Mouse (Mus musculus) liver, embryonic 12.5 days (tissue): ENCODE data around the gene Foxj1. TPM values are rescaled to one million over a fixed set of nuclear protein-coding genes. Genes with fewer than 3 reads are reported as not detected.
A peak's percentile ranks its signal among the peaks of the same experiment; 100 is the strongest.

Source experiments
- ATAC-seq: fragments of 200-750 bp; cut with Nextera tagmentation; 2 replicates; pipeline ENCODE4 v1.8.0; 2017; ENCODE audit warnings: moderate number of reproducible peaks, mild to moderate bottlenecking, moderate library complexity
- H3K27ac ChIP-seq: fragments of 300-500 bp; sonication (generic); 2 replicates; pipeline ENCODE4 v1.5.1; 2016; ENCODE audit warnings: mild to moderate bottlenecking
- H3K27me3 ChIP-seq: fragments of 300-500 bp; sonication (generic); replicated peaks from 2 replicates; pipeline ENCODE4 v1.6.1; 2016; ENCODE audit warnings: mild to moderate bottlenecking, moderate library complexity
- H3K36me3 ChIP-seq: fragments of 300-500 bp; sonication (generic); 2 replicates; pipeline ENCODE4 v1.6.1; 2016; ENCODE audit warnings: mild to moderate bottlenecking, moderate library complexity
- H3K4me1 ChIP-seq: fragments of 300-500 bp; sonication (generic); 2 replicates; pipeline ENCODE4 v1.6.1; 2016
- H3K4me2 ChIP-seq: fragments of 300-500 bp; sonication (generic); 2 replicates; pipeline ENCODE4 v1.6.1; 2016; ENCODE audit warnings: mild to moderate bottlenecking, moderate library complexity
- H3K4me3 ChIP-seq: fragments of 300-500 bp; sonication (generic); 2 replicates; pipeline ENCODE4 v1.5.1; 2016; ENCODE audit warnings: mild to moderate bottlenecking, moderate library complexity
- H3K9ac ChIP-seq: fragments of 300-500 bp; sonication (generic); 2 replicates; pipeline ENCODE4 v1.6.1; 2016; ENCODE audit warnings: mild to moderate bottlenecking, moderate library complexity
- H3K9me3 ChIP-seq: fragments of 300-500 bp; sonication (generic); replicated peaks from 2 replicates; pipeline ENCODE4 v1.6.1; 2016; ENCODE audit warnings: mild to moderate bottlenecking, moderate library complexity
- WGBS: fragments of 180-500 bp; shearing (Covaris S2); methylation state at CpG from one replicate; pipeline ENCODE4 v1.1.7; 2016; ENCODE audit not compliant: insufficient replicate concordance; 5-methylcytosine and 5-hydroxymethylcytosine counted together
- polyA plus RNA-seq: library from polyadenylated mRNA; unstranded; fragments of >200 nt; fragmentation: Nextera tagmentation; extraction: Ambion mirVana; gene quantifications from 2 replicates; pipeline ENCODE4 v1.2.1, GENCODE M21; 2016

Foxj1 gene
- polyA plus RNA-seq, 1 experiment from 2014 or later, result 1.2 TPM

DNA sequence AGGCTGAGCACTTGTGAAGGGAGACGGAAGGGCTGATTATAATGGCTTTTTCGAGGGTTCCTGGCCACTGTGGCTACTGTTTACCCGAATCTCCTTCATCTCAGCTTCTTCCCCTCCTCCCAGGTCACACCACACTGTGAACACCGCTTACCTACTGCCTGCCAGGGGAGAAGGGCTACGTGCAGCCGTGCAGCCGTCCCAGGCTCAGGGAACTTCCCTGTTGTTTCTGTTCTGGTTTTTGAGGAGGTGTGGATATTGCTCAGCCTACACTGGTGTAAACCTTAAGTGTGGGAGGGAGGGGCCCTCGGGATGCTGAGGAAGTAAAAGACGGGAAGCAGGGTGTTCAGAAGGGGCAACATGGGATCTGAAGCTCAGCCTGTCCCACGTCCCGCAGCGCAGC lies 1.8 kb upstream of the Foxj1 start:
- peaks cover 69% of the 10 kb centered on the region for H3K27me3 ChIP-seq
- no peaks in the 10 kb centered on the region for H3K9me3 ChIP-seq
- 53% methylated on average over 12 of the region's 12 CpGs for WGBS
- H3K9ac ChIP-seq, result no peak overlapping the region
- H3K4me3 ChIP-seq, result no peak overlapping the region
- H3K36me3 ChIP-seq, result no peaks in the 10 kb centered on the region
- H3K27ac ChIP-seq, result no peak overlapping the region
- H3K4me1 ChIP-seq, result peaks cover 36% of the 10 kb centered on the region
- ATAC-seq, result no peak
- H3K4me2 ChIP-seq, result no peak overlapping the region

DNA sequence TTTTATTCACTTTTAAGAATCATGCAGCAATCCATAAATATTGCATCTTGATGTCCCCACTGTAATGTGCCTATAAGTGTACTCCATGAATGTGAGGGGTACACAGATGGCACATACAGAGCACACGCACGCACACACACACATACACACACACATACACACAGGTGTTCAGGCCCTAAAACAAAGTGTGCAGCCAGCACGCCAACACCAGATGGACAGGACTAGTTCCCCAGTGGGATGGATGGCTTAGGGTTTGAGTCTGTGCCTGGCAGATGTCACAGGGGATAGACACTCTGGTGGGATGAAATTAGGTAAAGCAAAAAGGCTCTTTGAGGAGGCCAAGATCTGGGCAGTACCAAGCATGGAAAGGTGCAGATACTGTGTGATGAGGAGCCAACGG lies 1.2 kb upstream of the Foxj1 start:
- no peak for ATAC-seq
- no peaks in the 10 kb centered on the region for H3K36me3 ChIP-seq
- H3K4me3 ChIP-seq, result no peak overlapping the region
- peaks cover 74% of the 10 kb centered on the region for H3K27me3 ChIP-seq
- H3K9me3 ChIP-seq, result no peaks in the 10 kb centered on the region
- 81% methylated on average over 4 of the region's 4 CpGs for WGBS
- H3K4me1 ChIP-seq, result peaks cover 38% of the 10 kb centered on the region
- no peak overlapping the region for H3K27ac ChIP-seq
- H3K4me2 ChIP-seq, result 0 out of 2 replicates have a peak overlapping the region, but pooled peaks have one; percentile 98
- H3K9ac ChIP-seq, result no peak overlapping the region

DNA sequence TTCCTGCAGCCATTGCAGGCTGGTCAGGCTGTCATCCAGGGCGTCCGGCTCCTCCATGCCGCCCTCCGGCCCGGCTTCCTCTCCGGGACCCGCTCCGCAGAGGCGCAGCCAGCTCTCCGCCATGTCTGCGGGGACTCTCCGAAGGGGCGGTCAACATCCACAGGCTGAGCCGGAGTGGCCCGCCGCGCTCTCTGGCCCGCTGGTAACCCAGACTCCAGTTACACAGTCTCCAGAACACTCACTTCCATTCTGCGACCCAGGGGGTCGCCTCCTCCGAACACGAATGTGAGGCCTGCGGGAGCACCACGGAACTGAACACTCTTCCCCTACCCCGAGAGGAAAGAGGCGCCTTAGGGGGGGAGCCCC lies 799 bp downstream of the Foxj1 start:
- peaks cover 38% of the 10 kb centered on the region for H3K4me1 ChIP-seq
- peak overlapping the region; percentile 98 for H3K4me2 ChIP-seq
- H3K9ac ChIP-seq, result no peak overlapping the region
- peaks cover 79% of the 10 kb centered on the region for H3K27me3 ChIP-seq
- H3K9me3 ChIP-seq, result no peaks in the 10 kb centered on the region
- no peaks in the 10 kb centered on the region for H3K36me3 ChIP-seq
- no peak overlapping the region for H3K27ac ChIP-seq
- H3K4me3 ChIP-seq, result peak overlapping the region; percentile 67
- 5% methylated on average over 26 of the region's 26 CpGs for WGBS
- ATAC-seq, result no peak

DNA sequence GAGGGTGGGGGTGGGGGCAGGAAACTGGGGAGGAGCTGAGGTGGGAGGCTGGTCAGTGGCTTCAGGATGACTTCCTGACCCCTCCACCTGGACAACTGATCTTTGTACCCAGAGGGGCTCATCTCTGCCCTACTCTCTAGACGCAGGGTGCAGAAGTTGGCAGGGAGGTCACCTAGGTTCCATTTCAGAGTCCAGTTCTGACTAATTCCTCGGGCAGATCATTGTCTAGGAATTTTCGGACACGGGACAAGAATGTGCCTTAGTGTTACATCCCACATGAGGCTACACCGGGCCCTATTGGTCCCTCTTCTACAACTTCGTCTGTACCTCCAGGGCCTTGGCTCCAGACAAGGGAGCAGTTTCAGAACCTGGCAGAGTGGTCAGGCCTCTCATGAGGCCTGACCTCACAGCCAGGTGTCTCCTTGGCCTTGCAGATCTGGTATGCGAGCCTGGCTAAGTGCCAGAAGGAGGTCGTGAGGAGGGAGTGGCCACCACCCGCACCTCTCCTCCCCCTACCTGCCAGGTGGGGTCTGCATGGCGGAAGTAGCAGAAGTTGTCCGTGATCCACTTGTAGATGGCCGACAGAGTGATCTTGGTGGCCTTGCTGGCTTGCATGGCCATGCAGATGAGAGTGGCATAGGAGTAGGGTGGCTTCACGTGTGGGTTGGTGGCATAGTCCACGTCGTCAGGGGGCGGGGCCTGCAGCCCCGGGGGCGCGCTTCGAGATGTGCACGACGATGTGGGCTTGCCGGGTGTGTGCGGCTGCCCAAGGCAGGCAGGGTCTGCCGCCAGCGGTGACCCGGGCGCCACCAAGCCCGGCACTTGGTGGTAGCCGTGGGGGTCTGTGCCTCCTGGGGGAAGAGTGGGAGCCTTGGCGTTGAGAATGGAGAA lies 1.4 kb downstream of the Foxj1 start:
- Histone ChIP-seq H3K4me1 (peaks cover 38% of the 10 kb centered on the region), H3K9me3 (no peaks in the 10 kb centered on the region), H3K4me3 (peak overlapping the region; percentile 67), H3K9ac (no peak overlapping the region), H3K27ac (peak overlapping the region; percentile 65; the same call in 1 of the 2 replicates), H3K36me3 (no peaks in the 10 kb centered on the region), H3K27me3 (peaks cover 77% of the 10 kb centered on the region), H3K4me2 (peak overlapping the region; percentile 98)
- WGBS, result 29% methylated on average over 31 of the region's 31 CpGs
- ATAC-seq, result no peak

DNA sequence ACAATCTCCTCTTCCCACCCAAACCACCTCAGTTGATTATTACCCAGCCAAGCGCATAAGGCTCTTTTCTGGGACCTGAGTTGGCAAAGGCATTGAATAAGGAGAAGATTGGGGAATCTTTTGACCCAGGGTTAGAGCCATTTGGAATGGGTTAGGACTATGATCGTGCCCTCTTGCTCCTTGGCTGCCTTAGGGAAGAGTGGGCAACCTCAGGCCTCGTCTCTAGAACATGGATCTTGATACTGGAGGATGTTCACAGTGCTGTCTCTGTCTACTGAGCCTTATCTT lies 2.3 kb downstream of the Foxj1 start:
- no peak overlapping the region for H3K9ac ChIP-seq
- no peaks in the 10 kb centered on the region for H3K36me3 ChIP-seq
- ATAC-seq, result no peak; the same call in 1 of the 2 replicates
- H3K4me3 ChIP-seq, result no peak overlapping the region
- WGBS, result 58% methylated on average over 3 of the region's 3 CpGs
- peaks cover 38% of the 10 kb centered on the region for H3K4me1 ChIP-seq
- no peaks in the 10 kb centered on the region for H3K9me3 ChIP-seq
- peaks cover 69% of the 10 kb centered on the region for H3K27me3 ChIP-seq
- peak overlapping the region; percentile 98 for H3K4me2 ChIP-seq
- peak overlapping the region; percentile 65 for H3K27ac ChIP-seq

DNA sequence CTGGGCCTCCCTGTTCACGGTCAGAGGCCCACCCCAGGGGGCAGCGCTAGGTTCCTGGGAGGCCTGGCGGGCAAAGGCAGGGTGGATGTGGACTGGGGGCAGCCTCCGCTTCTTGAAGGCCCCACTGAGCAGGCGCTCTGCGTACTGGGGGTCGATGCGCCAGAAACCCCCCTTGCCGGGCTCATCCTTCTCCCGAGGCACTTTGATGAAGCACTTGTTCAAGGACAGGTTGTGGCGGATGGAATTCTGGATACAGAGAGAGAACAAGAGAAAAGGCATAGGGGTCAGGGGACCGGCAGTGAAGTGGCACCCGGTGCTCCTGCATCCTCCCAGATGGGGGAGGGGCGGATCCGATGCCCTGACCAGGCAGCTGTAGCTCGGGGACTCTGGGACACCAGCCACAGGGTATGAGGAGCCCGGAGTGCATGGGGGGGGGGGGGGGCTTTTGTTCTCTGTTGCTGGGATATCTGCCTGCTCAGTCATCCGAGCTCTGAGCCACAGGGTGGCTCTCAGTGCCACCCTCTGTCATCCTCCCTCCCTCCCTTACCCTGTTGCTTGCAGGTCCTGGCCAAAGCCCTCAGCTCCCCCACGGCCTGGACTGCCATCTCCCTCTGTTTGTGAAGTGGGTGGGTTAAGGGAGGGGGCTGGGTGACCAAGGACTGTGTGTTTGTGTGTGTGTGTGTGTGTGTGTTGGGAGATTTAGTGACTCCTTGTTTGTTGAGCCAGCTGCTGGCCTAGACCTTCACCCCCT lies 2.8 kb downstream of the Foxj1 start:
- WGBS, result 51% methylated on average over 19 of the region's 19 CpGs
- Histone ChIP-seq H3K4me1 (peaks cover 38% of the 10 kb centered on the region), H3K9me3 (no peaks in the 10 kb centered on the region), H3K9ac (no peak overlapping the region), H3K27ac (0 out of 2 replicates have a peak overlapping the region, but pooled peaks have one; percentile 33), H3K27me3 (peaks cover 64% of the 10 kb centered on the region), H3K36me3 (no peaks in the 10 kb centered on the region), H3K4me3 (no peak overlapping the region), H3K4me2 (peak overlapping the region; percentile 98)
- ATAC-seq, result no peak; the same call in 1 of the 2 replicates

DNA sequence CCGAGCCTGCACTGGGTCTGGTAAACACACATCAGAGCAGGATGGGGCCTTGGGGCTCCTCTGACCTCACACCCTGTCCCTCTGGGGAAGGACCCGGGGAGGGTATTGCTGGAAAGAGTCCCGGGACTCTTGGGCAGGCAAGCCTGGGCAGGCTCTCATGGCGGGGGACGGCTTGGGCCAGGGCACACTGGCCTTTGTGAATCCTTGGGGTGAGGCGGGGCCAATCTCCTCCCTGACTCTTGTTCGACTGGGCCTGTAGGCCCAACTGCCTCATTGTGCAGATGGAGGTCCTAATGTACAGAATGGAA lies 5.0 kb downstream of the Foxj1 start:
- peaks cover 41% of the 10 kb centered on the region for H3K27me3 ChIP-seq
- 61% methylated on average over 7 of the region's 7 CpGs for WGBS
- peaks cover 26% of the 10 kb centered on the region for H3K4me1 ChIP-seq
- H3K9me3 ChIP-seq, result no peaks in the 10 kb centered on the region
- no peak overlapping the region for H3K4me3 ChIP-seq
- H3K9ac ChIP-seq, result no peak overlapping the region
- ATAC-seq, result no peak
- H3K36me3 ChIP-seq, result no peaks in the 10 kb centered on the region
- no peak overlapping the region for H3K4me2 ChIP-seq
- no peak overlapping the region for H3K27ac ChIP-seq

DNA sequence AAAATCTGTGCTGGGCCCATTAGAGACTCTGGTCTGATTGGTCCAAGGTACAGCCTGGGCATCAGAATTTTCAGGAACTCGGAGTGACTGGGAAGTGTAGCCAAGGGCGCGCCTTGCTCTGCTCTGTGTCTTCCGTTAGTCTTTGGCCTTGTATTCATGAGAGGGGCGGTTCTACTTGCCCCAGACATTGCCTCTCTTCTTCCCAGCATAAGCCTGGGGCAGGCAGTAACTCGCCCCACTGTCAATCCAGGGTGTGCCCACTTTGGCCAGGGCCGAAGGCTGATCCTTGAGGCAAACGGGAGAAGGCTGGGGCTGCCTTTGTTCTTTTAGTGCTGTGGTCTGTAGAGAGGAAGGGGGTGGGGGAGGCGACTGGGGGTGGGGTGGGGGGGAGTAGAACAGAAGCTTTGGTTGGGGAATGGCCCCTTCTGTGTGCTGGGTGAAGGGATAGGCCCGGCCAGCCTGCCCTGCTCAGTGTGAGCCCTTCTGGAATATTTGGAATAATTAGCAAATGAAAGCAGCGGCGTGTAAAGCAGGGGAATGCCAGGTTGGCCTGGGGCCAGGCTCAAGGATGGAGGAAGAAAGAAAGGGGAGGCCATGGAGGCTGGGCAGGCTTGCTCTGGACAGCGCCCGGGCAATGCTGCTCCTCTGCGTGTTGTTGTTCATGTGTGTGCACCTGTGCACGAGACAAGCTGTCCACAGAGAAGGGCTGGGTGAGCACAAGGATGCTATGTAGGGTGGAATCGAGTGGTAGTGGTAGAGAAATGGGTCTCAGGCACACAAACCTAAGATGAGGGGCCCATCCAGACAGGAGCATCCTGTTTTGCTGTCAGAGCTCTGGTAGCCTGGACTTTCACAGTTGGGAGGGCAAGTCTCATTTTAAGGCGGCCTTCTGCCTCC lies 5.6 kb downstream of the Foxj1 start:
- Histone ChIP-seq H3K27ac (no peak overlapping the region), H3K4me2 (no peak overlapping the region), H3K9me3 (no peaks in the 10 kb centered on the region), H3K4me3 (no peak overlapping the region), H3K36me3 (no peaks in the 10 kb centered on the region), H3K9ac (no peak overlapping the region), H3K27me3 (peaks cover 35% of the 10 kb centered on the region), H3K4me1 (peaks cover 21% of the 10 kb centered on the region)
- ATAC-seq, result no peak
- 62% methylated on average over 18 of the region's 18 CpGs for WGBS

DNA sequence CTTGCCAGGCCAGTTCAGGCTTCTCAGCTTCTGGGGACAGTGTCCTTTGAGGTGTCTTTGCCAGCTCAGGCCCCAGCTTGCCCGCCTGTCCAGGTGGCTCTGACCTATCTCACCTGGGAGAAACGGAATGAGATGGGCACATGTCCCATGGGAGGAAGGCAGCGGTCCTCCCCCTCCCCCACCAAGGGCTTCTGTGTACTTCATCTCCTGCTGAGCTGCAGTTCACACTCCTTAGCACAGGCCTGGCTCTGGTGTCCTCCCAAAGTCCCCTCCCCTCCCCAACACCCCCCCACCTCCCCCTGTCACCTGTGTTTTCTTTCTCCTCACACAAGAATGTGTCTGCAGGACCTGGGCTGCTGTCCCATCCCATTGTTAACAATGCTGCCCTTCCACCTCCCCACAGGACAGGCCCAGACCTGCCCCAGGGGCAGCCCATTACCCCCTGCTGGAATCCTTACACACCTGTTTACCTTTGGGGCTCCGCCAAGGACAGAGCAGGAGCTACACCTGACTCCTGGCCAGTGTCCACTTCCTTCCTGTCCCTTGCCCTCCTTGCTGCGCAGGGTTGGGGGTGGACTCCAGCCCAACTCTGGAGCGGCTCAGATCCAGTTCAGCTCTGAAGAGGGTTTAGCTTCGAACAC lies 8.1 kb downstream of the Foxj1 start:
- Histone ChIP-seq H3K27me3 (peaks cover 10% of the 10 kb centered on the region), H3K27ac (no peak overlapping the region), H3K9ac (no peak overlapping the region), H3K4me1 (peaks cover 6% of the 10 kb centered on the region), H3K4me2 (no peak overlapping the region), H3K4me3 (no peak overlapping the region), H3K9me3 (no peaks in the 10 kb centered on the region), H3K36me3 (no peaks in the 10 kb centered on the region)
- ATAC-seq, result no peak
- WGBS, result 62% methylated on average over 7 of the region's 7 CpGs

DNA sequence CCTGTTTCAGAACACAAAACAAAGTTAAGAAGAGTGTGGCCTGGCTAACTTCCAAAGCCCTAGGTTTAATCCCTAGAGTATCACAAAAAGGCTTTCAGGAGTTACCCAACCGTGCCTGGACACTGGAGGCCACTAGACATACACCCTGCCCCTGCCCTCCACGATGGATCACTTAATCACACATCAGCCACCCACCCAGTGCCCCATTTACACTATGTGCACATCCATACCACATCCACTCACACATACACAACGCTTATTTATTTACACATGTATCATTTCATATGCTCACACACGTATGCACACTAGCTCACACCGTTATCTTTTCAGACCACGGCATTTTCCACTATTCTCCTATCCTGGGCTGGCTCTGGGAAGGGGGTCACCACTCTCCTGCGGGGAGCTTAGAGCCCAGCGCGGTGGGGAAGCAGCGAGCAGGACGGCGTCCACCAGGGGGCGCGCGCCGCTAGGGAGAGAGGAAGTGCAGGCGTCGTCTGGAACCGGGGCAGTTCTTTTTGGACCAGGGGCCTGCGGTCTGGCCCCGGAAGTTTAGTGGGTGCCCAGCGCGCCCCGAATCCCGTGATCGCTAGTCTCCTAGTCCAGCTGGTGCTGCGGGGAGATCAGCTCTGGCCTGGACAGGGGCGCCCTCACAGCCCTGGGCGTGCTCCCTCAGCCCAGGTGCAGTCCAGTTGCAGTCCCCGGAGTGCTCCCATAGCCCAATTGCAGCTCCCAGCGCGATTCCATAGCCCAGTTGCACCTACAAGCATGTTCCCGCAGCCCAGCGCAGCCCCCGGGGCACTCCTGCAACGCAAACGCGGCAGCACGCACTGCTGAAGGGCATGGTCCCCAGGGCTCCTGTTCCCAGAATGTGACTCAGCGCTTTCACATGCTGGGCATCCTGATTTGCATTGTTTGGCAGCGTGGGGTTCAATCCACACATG lies 16.2 kb downstream of the Foxj1 start:
- Histone ChIP-seq H3K27me3 (peaks cover 31% of the 10 kb centered on the region), H3K4me1 (peaks cover 7% of the 10 kb centered on the region), H3K27ac (no peak overlapping the region; the same call in 1 of the 2 replicates), H3K36me3 (no peaks in the 10 kb centered on the region), H3K4me3 (peak overlapping the region; percentile 55), H3K9ac (peak overlapping the region; percentile 72), H3K9me3 (no peaks in the 10 kb centered on the region), H3K4me2 (peak overlapping the region; percentile 91)
- WGBS, result 5% methylated on average over 41 of the region's 41 CpGs
- peak; percentile 78 for ATAC-seq

DNA sequence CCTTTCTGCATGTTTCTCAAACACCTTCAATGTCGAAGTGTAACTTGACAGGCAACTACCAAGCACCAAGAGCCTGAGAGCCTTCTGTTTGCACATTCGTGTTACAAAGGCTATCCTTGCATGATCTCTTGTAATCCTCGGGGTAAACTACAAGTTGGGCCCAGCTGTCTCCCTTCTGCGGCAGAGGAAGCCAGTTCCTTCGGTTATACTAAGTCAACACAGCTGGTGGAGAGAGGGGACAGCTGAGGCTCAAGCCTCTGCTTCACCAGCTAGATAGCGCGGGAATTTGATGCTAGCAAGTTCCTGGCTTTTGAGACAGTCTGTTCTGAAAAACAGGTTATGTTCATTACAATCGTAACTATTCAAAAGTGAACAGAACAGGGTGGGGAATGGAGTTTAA lies 22.8 kb downstream of the Foxj1 start:
- Histone ChIP-seq H3K27ac (no peak overlapping the region), H3K9ac (no peak overlapping the region), H3K9me3 (no peaks in the 10 kb centered on the region), H3K4me2 (no peak overlapping the region), H3K36me3 (no peaks in the 10 kb centered on the region), H3K4me1 (peaks cover 27% of the 10 kb centered on the region), H3K27me3 (peaks cover 9% of the 10 kb centered on the region), H3K4me3 (no peak overlapping the region)
- no peak for ATAC-seq
- WGBS, result 61% methylated on average over 8 of the region's 8 CpGs
